Mouse (Mus musculus) stomach, postnatal 0 days (tissue): ENCODE results near the gene Map2k4.

Experiments used
- CTCF ChIP-seq: IDR thresholded peaks from 2 replicates; pipeline ENCODE4 v1.5.1; 2016; ENCODE audit warnings: antibody characterized with exemption, low read depth, mild to moderate bottlenecking, moderate library complexity
- EP300 ChIP-seq: optimal IDR thresholded peaks from 2 replicates; pipeline ENCODE3; 2016; ENCODE audit warnings: antibody characterized with exemption

- TF ChIP-seq CTCF: peak; percentile 95
- no peak for TF ChIP-seq EP300
Measured at GRCm38 (mm10) chr11:65820877-65821276, 32.8 kb upstream of the Map2k4 start.
